Mouse (Mus musculus) limb, embryonic 15.5 days (tissue): ENCODE results near the gene Dld. TPM values are rescaled to one million over a fixed set of nuclear protein-coding genes. Genes with fewer than 3 reads are reported as not detected.

Source experiments
- ATAC-seq: fragments of 200-750 bp; cut with Nextera tagmentation; 2 replicates; pipeline ENCODE4 v1.8.0; 2017; ENCODE audit warnings: low read depth, moderate TSS enrichment; ENCODE audit not compliant: insufficient number of reproducible peaks, low FRiP score, low TSS enrichment
- H3K27ac ChIP-seq: fragments of 300-500 bp; sonication (generic); 2 replicates; pipeline ENCODE4 v1.5.1; 2015; ENCODE audit warnings: moderate library complexity, mild to moderate bottlenecking, inconsistent platforms
- H3K27me3 ChIP-seq: fragments of 300-500 bp; sonication (generic); 2 replicates; pipeline ENCODE4 v1.6.1; 2015; ENCODE audit warnings: inconsistent platforms
- H3K36me3 ChIP-seq: fragments of 300-500 bp; sonication (generic); 2 replicates; pipeline ENCODE4 v1.6.1; 2015; ENCODE audit warnings: inconsistent platforms
- H3K4me1 ChIP-seq: fragments of 300-500 bp; sonication (generic); 2 replicates; pipeline ENCODE4 v1.6.1; 2015; ENCODE audit warnings: inconsistent platforms
- H3K4me2 ChIP-seq: fragments of 300-500 bp; sonication (generic); 2 replicates; pipeline ENCODE4 v1.6.1; 2015; ENCODE audit warnings: mild to moderate bottlenecking, inconsistent platforms
- H3K4me3 ChIP-seq: fragments of 300-500 bp; sonication (generic); 2 replicates; pipeline ENCODE4 v1.5.1; 2015; ENCODE audit warnings: mild to moderate bottlenecking, inconsistent platforms
- H3K9ac ChIP-seq: fragments of 300-500 bp; sonication (generic); 2 replicates; pipeline ENCODE4 v1.6.1; 2015; ENCODE audit warnings: inconsistent platforms
- H3K9me3 ChIP-seq: fragments of 300-500 bp; sonication (generic); 2 replicates; pipeline ENCODE4 v1.6.1; 2016; ENCODE audit warnings: inconsistent platforms
- WGBS: fragments of 180-500 bp; shearing (Covaris S2); methylation state at CpG from one replicate; pipeline ENCODE4 v1.1.7; 2015; 5-methylcytosine and 5-hydroxymethylcytosine counted together
- polyA plus RNA-seq: library from polyadenylated mRNA; unstranded; fragments of >200 nt; fragmentation: Nextera tagmentation; extraction: Ambion mirVana; gene quantifications from 2 replicates; pipeline ENCODE4 v1.2.1, GENCODE M21; 2015

Gene Dld
- polyA plus RNA-seq: 119 and 123 TPM in 2 replicates

DNA sequence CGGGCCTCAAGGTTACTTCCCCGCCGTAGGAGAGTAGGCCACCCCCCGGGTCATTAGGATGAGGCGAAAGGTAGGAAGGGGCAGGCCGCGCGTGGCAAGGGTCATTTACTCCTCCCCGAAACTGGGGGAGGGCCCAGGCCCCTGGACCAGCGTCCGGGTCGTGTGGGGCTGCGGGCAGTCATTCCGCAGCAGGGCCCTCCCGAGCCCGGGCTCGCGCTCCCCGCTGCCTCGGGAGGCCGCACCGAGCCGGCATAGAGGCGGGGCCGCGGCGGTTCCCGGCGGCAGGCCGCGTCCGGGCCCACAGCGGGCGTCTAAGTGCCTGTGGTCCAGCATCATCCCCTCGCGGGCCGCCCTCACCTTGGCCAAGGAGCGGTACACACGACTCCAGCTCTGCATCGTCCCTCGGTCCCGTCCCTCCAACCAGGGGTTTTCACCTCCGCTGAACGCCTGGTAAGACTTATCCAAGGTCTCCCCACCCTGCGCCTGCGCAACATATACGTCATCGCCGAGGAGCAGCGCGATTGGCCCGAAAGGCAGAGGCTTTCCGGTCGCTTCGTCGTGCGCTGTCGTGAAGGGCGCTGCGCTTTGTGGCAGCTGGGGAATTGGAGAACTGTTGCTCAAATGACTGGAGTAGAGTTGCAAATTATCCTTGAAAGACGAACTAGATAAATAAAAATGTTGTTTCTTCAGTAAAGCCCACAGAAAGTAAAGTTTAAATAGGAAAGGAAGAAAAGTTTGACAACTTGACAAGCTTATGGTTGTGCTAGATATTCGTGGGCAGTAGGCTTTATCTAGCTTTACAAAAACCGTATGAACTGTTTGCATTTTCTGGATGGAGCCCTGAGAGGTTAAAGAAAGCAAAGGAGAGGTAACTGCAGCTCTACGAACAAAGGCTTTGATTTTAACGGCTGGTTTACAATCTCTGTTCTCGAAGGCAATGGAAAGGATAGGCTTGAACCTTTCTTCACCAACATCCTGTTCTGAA is at the start of gene Dld:
Gene Dld, minus strand, starts transcription at position 510 of the 985 bp plus-strand sequence.
- peak; percentile 92 for ATAC-seq
- 5% methylated on average over 66 of the region's 66 CpGs for WGBS
- H3K4me1 ChIP-seq: peaks cover 5% of the 10 kb centered on the region

DNA sequence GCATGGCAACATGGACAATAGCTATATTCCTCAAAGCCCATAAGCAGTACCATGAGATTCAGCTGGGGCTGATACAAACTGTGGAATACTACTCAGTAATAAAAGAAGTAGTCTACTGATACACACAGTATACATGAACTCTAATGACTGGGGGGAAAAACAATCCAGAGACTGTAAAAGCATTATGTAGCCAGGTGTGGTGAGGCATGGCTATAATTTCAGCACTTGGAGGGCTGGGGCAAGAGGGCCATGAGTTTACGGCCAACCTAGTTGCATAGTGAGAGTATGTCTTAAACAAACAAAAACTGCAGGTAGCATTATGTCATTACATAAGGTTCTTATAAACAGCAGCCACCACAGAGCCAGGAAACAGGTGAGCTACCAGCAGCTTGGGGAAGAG is 49.6 kb upstream of the Dld start:
- WGBS: 76% methylated on average over 1 of the region's 1 CpGs
- ATAC-seq: no peak
- Histone ChIP-seq H3K9me3 (no peaks in the 10 kb centered on the region), H3K4me1 (no peaks in the 10 kb centered on the region), H3K4me2 (no peak overlapping the region), H3K27me3 (no peaks in the 10 kb centered on the region), H3K4me3 (no peak overlapping the region), H3K9ac (no peak overlapping the region), H3K36me3 (no peaks in the 10 kb centered on the region), H3K27ac (no peak overlapping the region)

More for the DNA sequence above, at the start of gene Dld:
- no peaks in the 10 kb centered on the region for H3K9me3 ChIP-seq
- peak within 1 kb of the TSS; percentile 91 for H3K4me3 ChIP-seq
- no peaks in the 10 kb centered on the region for H3K27me3 ChIP-seq
- peak within 1 kb of the TSS; percentile 89 for H3K27ac ChIP-seq
- H3K9ac ChIP-seq: peak within 1 kb of the TSS; percentile 97
- peak within 1 kb of the TSS; percentile 77 for H3K4me2 ChIP-seq
- H3K36me3 ChIP-seq: peaks cover 17% of the 10 kb centered on the region

DNA sequence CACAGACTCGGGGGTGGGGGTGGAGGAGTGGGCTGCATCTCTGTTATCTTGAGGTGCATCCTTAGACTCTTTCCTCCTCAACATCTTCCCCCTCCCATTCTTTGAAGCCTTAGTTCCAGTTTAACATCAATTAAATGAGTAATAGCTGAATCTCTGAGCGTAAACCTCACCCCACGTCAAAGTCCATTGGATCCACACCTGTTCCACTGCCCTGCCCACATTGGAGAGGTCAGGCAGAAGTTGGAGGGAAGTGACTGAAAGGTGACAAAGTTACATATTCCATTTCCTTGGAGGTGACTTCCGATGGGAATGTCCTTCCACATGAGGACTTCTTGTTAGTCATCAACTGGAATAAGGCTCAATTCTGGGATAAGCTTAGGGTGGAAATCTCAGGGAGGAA is 46.5 kb upstream of the Dld start:
- no peak overlapping the region for H3K4me2 ChIP-seq
- no peaks in the 10 kb centered on the region for H3K4me1 ChIP-seq
- H3K9me3 ChIP-seq: no peaks in the 10 kb centered on the region
- no peak overlapping the region for H3K9ac ChIP-seq
- WGBS: 86% methylated on average over 4 of the region's 4 CpGs
- H3K27ac ChIP-seq: no peak overlapping the region
- H3K4me3 ChIP-seq: no peak overlapping the region
- no peak for ATAC-seq
- H3K27me3 ChIP-seq: no peaks in the 10 kb centered on the region
- no peaks in the 10 kb centered on the region for H3K36me3 ChIP-seq

DNA sequence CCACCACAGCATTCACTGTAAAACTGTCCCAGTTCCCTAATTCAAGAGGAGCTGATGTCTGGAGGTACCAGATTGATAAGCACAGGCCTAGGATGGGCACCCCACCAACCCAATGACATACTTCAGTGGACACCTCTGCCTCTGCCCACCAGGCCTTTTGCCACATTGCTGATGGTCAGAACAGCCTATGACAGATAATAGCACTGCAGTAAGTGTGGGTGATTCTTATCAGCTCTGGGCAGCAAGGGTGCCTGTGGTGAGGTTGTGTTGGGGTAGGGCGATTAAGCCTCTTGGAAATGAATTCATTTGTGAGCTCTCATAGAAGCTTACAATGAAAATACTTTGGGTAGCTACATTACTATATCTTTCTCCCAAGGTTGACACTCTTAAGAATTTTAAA is 44.6 kb upstream of the Dld start:
- WGBS: 88% methylated on average over 1 of the region's 1 CpGs
- no peak overlapping the region for H3K27ac ChIP-seq

DNA sequence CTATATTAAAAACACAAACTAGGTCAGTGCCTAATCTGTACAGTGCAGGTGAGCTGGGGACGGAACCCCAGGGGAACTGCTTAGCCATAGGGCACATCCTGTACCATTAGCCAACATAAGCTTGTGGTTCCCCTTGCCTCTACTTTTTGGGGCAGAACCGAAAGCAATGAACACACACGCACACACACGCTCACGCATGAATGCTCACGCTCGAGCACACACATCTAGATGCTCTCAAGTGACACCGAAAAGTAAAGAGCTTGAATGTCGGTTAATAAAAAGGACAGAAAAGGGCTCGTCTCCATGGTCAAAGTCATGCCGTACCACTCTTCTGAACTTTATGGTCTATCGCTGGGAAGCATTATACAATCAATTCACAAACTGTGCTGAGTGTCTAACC is 40.4 kb upstream of the Dld start:
- H3K27me3 ChIP-seq: no peaks in the 10 kb centered on the region
- H3K27ac ChIP-seq: no peak overlapping the region
- no peak for ATAC-seq
- no peaks in the 10 kb centered on the region for H3K4me1 ChIP-seq
- no peak overlapping the region for H3K9ac ChIP-seq
- H3K4me2 ChIP-seq: no peak overlapping the region
- no peak overlapping the region for H3K4me3 ChIP-seq
- H3K9me3 ChIP-seq: no peaks in the 10 kb centered on the region
- H3K36me3 ChIP-seq: no peaks in the 10 kb centered on the region
- WGBS: 90% methylated on average over 12 of the region's 12 CpGs

More for the DNA sequence above, 44.6 kb upstream of the Dld start:
- Histone ChIP-seq H3K9ac (no peak overlapping the region), H3K4me3 (no peak overlapping the region), H3K27me3 (no peaks in the 10 kb centered on the region), H3K36me3 (no peaks in the 10 kb centered on the region), H3K4me2 (no peak overlapping the region), H3K9me3 (no peaks in the 10 kb centered on the region), H3K4me1 (no peaks in the 10 kb centered on the region)
- no peak for ATAC-seq

DNA sequence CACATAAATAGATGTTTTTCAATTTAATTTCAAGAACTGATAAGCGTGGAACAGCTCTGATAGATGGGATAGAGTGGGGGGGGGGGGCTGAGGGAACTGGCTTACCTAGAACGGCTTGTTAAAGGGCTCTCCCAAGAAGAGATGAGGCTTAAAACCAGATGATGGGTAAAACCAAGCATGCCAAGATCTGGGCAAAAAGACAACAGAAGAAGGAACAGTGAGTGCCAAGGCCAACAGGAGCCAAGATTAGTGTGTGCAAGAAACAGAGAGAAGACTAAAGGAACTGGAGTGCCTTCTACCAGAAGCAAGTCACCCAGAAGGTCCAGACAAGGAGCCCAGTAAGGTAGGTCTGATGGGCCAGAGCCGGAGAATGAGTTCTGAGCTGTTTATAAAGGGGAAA is 39.3 kb upstream of the Dld start, which contains the start of gene Slc26a3:
Gene Slc26a3, plus strand, starts transcription at position 301 of the 400 bp plus-strand sequence.
- 86% methylated on average over 3 of the region's 3 CpGs for WGBS
- H3K27ac ChIP-seq: no peak within 1 kb of the TSS
- H3K9me3 ChIP-seq: no peaks in the 10 kb centered on the region
- ATAC-seq: no peak
- no peaks in the 10 kb centered on the region for H3K4me1 ChIP-seq
- H3K9ac ChIP-seq: no peak within 1 kb of the TSS
- no peaks in the 10 kb centered on the region for H3K36me3 ChIP-seq
- H3K27me3 ChIP-seq: no peaks in the 10 kb centered on the region
- no peak within 1 kb of the TSS for H3K4me3 ChIP-seq
- H3K4me2 ChIP-seq: no peak within 1 kb of the TSS

DNA sequence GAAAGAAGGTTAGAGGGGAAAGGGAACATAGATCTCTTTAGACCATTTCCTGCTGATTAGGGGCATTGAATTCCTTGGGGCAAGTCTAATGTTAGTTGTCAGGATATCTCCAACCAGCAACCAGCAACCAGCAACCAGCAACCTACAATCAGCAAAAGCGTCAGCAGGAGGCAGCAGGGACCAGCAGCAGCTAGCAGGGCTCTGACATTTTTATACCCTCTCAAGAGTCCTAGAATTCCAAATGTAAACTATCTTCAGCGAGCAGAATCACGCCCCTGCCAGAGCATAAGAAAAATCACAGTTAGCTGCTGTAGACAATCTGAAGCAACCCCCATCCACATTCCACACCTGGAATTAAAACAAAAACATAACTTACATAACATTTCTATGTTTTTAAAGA is 36.0 kb upstream of the Dld start:
- H3K9ac ChIP-seq: no peak overlapping the region
- WGBS: 39% methylated on average over 3 of the region's 3 CpGs
- no peak for ATAC-seq
- H3K4me2 ChIP-seq: no peak overlapping the region
- H3K36me3 ChIP-seq: no peaks in the 10 kb centered on the region
- H3K27me3 ChIP-seq: no peaks in the 10 kb centered on the region
- no peaks in the 10 kb centered on the region for H3K9me3 ChIP-seq
- H3K4me3 ChIP-seq: no peak overlapping the region
- H3K4me1 ChIP-seq: no peaks in the 10 kb centered on the region
- no peak overlapping the region for H3K27ac ChIP-seq

DNA sequence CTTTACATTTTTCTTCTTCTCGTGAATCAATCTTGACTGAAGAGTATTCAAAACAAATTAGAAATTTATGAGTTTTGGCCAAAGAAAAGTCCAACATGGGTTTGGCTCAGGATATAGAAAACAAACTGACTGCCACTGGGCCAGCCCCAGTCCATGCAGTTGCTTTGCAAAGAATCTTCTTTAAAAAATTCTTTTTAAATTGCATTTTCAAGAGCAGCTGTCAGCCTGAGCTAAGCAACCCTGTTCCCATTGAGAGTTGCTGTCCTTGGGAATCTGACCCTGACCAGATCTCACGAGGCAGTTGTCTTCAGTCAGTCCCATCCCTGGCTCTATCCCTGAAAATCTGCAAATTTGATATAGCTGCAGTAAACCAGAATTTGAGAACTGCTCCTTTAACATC is 31.2 kb upstream of the Dld start:
- ATAC-seq: no peak
- Histone ChIP-seq H3K36me3 (no peaks in the 10 kb centered on the region), H3K9ac (no peak overlapping the region), H3K4me3 (no peak overlapping the region), H3K4me1 (no peaks in the 10 kb centered on the region), H3K9me3 (no peaks in the 10 kb centered on the region), H3K27me3 (no peaks in the 10 kb centered on the region), H3K4me2 (no peak overlapping the region), H3K27ac (no peak overlapping the region)
- WGBS: 38% methylated on average over 2 of the region's 2 CpGs

DNA sequence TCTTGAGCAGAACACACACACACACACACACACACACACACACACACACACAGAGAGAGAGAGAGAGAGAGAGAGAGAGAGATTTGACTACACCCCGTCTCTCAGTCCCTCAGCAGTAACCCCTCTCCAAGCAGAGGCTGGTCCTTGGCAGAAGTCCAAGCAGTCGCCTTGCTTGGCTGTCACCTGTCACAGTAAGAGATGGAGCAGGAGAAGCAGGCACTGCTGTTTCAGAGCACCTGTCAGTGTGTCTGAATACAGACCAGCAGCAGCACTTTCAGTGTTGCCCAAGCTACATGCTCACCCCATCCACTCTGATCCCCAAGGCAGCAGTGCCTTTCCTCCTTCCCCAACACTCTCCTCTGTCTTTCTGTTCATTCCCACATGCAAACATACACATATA is 29.6 kb upstream of the Dld start:
- Histone ChIP-seq H3K9me3 (no peaks in the 10 kb centered on the region), H3K4me3 (no peak overlapping the region), H3K9ac (no peak overlapping the region), H3K27me3 (no peaks in the 10 kb centered on the region), H3K4me1 (peaks cover 6% of the 10 kb centered on the region; the same call in 1 of the 2 replicates), H3K27ac (no peak overlapping the region), H3K4me2 (no peak overlapping the region), H3K36me3 (no peaks in the 10 kb centered on the region)
- WGBS: 14% methylated on average over 2 of the region's 2 CpGs
- no peak for ATAC-seq

DNA sequence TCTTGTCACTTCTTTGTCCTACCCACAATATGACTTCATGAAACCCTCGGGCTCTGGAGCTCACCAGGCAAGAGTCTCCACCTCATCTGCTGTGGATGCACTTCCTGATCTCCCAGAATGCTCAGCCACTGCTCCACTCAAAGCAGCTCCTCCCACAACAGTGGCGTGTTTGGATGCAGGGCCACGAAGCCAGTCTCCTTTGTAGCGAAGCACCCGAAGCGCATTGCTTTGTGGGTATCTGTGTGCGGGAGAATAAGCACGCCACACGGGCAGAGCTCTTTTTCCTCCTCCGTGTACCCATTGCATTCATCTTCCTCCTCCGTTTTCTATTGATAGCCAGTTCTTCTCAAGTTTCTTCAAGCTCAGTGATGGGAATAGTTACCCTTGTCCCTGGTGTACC is 26.0 kb upstream of the Dld start:
- Histone ChIP-seq H3K4me3 (no peak overlapping the region), H3K36me3 (no peaks in the 10 kb centered on the region), H3K27me3 (no peaks in the 10 kb centered on the region), H3K4me1 (peaks cover 8% of the 10 kb centered on the region; the same call in 1 of the 2 replicates), H3K9ac (no peak overlapping the region), H3K4me2 (no peak overlapping the region), H3K9me3 (no peaks in the 10 kb centered on the region), H3K27ac (no peak overlapping the region)
- WGBS: 82% methylated on average over 11 of the region's 11 CpGs
- ATAC-seq: no peak

DNA sequence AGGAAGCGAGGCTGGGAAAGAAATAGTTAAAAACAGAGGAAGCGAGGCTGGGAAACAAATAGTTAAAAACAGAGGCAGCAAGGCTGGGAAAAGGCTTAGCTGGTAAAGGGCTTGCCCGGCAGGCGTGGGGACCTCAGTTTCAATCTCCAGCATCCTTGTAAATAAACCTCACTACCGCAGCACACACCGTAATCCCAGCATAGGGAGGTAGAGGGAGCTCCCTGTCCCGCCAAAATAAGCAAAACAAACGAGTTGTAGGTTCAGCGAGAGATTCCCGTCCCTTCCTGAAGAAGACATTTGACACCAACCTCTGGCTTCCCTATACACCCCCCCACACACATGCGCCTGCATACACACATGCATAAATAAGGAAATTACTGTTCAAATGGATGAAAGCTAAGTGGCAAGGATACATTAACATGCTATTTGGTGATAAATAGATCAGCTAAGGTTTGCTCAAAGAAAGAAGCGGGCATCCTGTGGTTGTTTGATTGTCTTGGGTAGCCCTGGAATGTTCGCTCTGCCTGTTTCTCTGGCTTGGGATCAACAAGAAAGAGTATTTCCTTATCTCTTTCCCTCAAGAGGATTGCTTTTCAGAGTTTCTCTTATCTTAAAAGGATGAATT is 25.2 kb upstream of the Dld start:
- H3K27ac ChIP-seq: no peak overlapping the region
- peak overlapping the region; percentile 14; the same call in 1 of the 2 replicates for H3K9ac ChIP-seq
- peak overlapping the region; percentile 44 for H3K4me2 ChIP-seq
- no peaks in the 10 kb centered on the region for H3K9me3 ChIP-seq
- 11% methylated on average over 13 of the region's 13 CpGs for WGBS
- peaks cover 8% of the 10 kb centered on the region; the same call in 1 of the 2 replicates for H3K4me1 ChIP-seq
- H3K36me3 ChIP-seq: no peaks in the 10 kb centered on the region
- no peaks in the 10 kb centered on the region for H3K27me3 ChIP-seq
- no peak for ATAC-seq
- H3K4me3 ChIP-seq: peak overlapping the region; percentile 21

DNA sequence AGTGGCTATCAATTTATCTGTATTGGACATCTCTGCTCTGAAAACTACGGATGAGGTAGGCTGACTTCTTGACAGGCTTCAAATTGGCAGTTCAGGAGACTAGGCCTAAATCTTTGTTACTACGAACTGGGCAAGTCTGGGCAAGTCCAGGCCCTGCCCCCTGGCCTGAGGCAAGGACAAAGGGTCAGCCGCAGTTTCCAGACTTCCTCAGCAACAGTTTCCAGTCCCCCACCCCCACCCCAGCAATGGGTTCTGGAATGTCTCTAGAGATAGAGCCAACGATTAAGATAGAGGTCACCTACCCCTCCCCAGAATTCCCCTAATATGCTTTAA is 24.0 kb upstream of the Dld start:
- H3K4me1 ChIP-seq: peaks cover 8% of the 10 kb centered on the region; the same call in 1 of the 2 replicates
- no peak overlapping the region for H3K4me2 ChIP-seq
- H3K27me3 ChIP-seq: no peaks in the 10 kb centered on the region
- no peak overlapping the region for H3K27ac ChIP-seq
- no peak overlapping the region for H3K9ac ChIP-seq
- WGBS: 60% methylated on average over 4 of the region's 4 CpGs
- no peaks in the 10 kb centered on the region for H3K9me3 ChIP-seq
- ATAC-seq: no peak
- no peaks in the 10 kb centered on the region for H3K36me3 ChIP-seq
- H3K4me3 ChIP-seq: no peak overlapping the region
